Mouse (Mus musculus) neural tube, embryonic 15.5 days (tissue): Measurements from ENCODE around the gene Dpp4. TPM values are rescaled to one million over a fixed set of nuclear protein-coding genes. Genes with fewer than 3 reads are reported as not detected.

ENCODE experiments used
- ATAC-seq: fragments of 200-750 bp; cut with Nextera tagmentation; 2 replicates; pipeline ENCODE4 v1.8.0; 2017; ENCODE audit warnings: mild to moderate bottlenecking, moderate TSS enrichment, moderate library complexity; ENCODE audit not compliant: low FRiP score
- H3K27ac ChIP-seq: fragments of 300-500 bp; sonication (generic); replicated peaks from 2 replicates; pipeline ENCODE4 v1.5.1; 2015; ENCODE audit warnings: mild to moderate bottlenecking, inconsistent platforms
- H3K27me3 ChIP-seq: fragments of 300-500 bp; sonication (generic); replicated peaks from 2 replicates; pipeline ENCODE4 v1.6.1; 2015; ENCODE audit warnings: inconsistent platforms
- H3K36me3 ChIP-seq: fragments of 300-500 bp; sonication (generic); 2 replicates; pipeline ENCODE4 v1.6.1; 2015; ENCODE audit warnings: inconsistent platforms
- H3K4me1 ChIP-seq: fragments of 300-500 bp; sonication (generic); 2 replicates; pipeline ENCODE4 v1.6.1; 2015; ENCODE audit warnings: inconsistent platforms
- H3K4me2 ChIP-seq: fragments of 300-500 bp; sonication (generic); 2 replicates; pipeline ENCODE4 v1.6.1; 2015; ENCODE audit warnings: inconsistent platforms, mild to moderate bottlenecking, moderate library complexity
- H3K4me3 ChIP-seq: fragments of 300-500 bp; sonication (generic); replicated peaks from 2 replicates; pipeline ENCODE4 v1.5.1; 2015; ENCODE audit warnings: mild to moderate bottlenecking, inconsistent platforms
- H3K9ac ChIP-seq: fragments of 300-500 bp; sonication (generic); replicated peaks from 2 replicates; pipeline ENCODE4 v1.6.1; 2015; ENCODE audit warnings: mild to moderate bottlenecking, inconsistent platforms
- H3K9me3 ChIP-seq: fragments of 300-500 bp; sonication (generic); replicated peaks from 2 replicates; pipeline ENCODE4 v1.6.1; 2016; ENCODE audit warnings: inconsistent platforms
- WGBS: fragments of 180-500 bp; shearing (Covaris S2); methylation state at CpG from one replicate; pipeline ENCODE4 v1.1.7; 2015; ENCODE audit warnings: mixed read lengths; 5-methylcytosine and 5-hydroxymethylcytosine counted together
- polyA plus RNA-seq: library from polyadenylated mRNA; unstranded; fragments of >200 nt; fragmentation: Nextera tagmentation; extraction: Ambion mirVana; gene quantifications from 2 replicates; pipeline ENCODE4 v1.2.1, GENCODE M21; 2015

The Dpp4 gene
- polyA plus RNA-seq, 1 experiment from 2014 or later = 2.4 TPM

GRCm38 (mm10) chr2:62383196-62383595 lies 28.8 kb downstream of the Dpp4 start:
- Histone ChIP-seq H3K9me3 (no peaks in the 10 kb centered on the region), H3K36me3 (no peaks in the 10 kb centered on the region), H3K4me2 (no peak overlapping the region), H3K4me3 (no peak overlapping the region), H3K9ac (no peak overlapping the region), H3K4me1 (no peaks in the 10 kb centered on the region), H3K27me3 (no peaks in the 10 kb centered on the region), H3K27ac (no peak overlapping the region)
- no peak for ATAC-seq
- WGBS = 87% methylated on average over 4 of the region's 4 CpGs

GRCm38 (mm10) chr2:62382440-62382839 lies 29.6 kb downstream of the Dpp4 start:
- Histone ChIP-seq H3K4me2 (no peak overlapping the region), H3K9ac (no peak overlapping the region), H3K9me3 (no peaks in the 10 kb centered on the region), H3K27ac (no peak overlapping the region), H3K36me3 (no peaks in the 10 kb centered on the region), H3K4me3 (no peak overlapping the region), H3K4me1 (no peaks in the 10 kb centered on the region), H3K27me3 (no peaks in the 10 kb centered on the region)
- no peak for ATAC-seq
- 76% methylated on average over 5 of the region's 5 CpGs for WGBS

- H3K9ac ChIP-seq = no peak overlapping the region
- H3K9me3 ChIP-seq = no peaks in the 10 kb centered on the region
- no peak overlapping the region for H3K4me2 ChIP-seq
- no peak overlapping the region for H3K4me3 ChIP-seq
- no peaks in the 10 kb centered on the region for H3K36me3 ChIP-seq
- no peak for ATAC-seq
- H3K4me1 ChIP-seq = no peaks in the 10 kb centered on the region
- H3K27me3 ChIP-seq = no peaks in the 10 kb centered on the region
- WGBS = 80% methylated on average over 6 of the region's 6 CpGs
- H3K27ac ChIP-seq = no peak overlapping the region
Observed at GRCm38 (mm10) chr2:62381756-62382155, 30.3 kb downstream of the Dpp4 start.

- no peak overlapping the region for H3K4me3 ChIP-seq
- no peak overlapping the region for H3K9ac ChIP-seq
- no peak for ATAC-seq
- H3K36me3 ChIP-seq = no peaks in the 10 kb centered on the region
- WGBS = 85% methylated on average over 11 of the region's 11 CpGs
- no peaks in the 10 kb centered on the region for H3K9me3 ChIP-seq
- no peak overlapping the region for H3K27ac ChIP-seq
- no peaks in the 10 kb centered on the region for H3K27me3 ChIP-seq
- H3K4me2 ChIP-seq = no peak overlapping the region
- H3K4me1 ChIP-seq = no peaks in the 10 kb centered on the region
Observed at GRCm38 (mm10) chr2:62373692-62374091, 38.3 kb downstream of the Dpp4 start.

GRCm38 (mm10) chr2:62370048-62370447 lies 42.0 kb downstream of the Dpp4 start:
- no peak overlapping the region for H3K4me3 ChIP-seq
- no peaks in the 10 kb centered on the region for H3K36me3 ChIP-seq
- WGBS = 80% methylated on average over 2 of the region's 2 CpGs
- no peaks in the 10 kb centered on the region for H3K4me1 ChIP-seq
- no peak overlapping the region for H3K4me2 ChIP-seq
- no peaks in the 10 kb centered on the region for H3K27me3 ChIP-seq
- ATAC-seq = no peak
- no peak overlapping the region for H3K9ac ChIP-seq
- no peak overlapping the region for H3K27ac ChIP-seq
- H3K9me3 ChIP-seq = no peaks in the 10 kb centered on the region

GRCm38 (mm10) chr2:62368349-62369053 lies 43.5 kb downstream of the Dpp4 start:
- 58% methylated on average over 5 of the region's 5 CpGs for WGBS
- no peaks in the 10 kb centered on the region for H3K9me3 ChIP-seq
- H3K27ac ChIP-seq = no peak overlapping the region
- no peak overlapping the region for H3K9ac ChIP-seq
- no peak for ATAC-seq
- no peaks in the 10 kb centered on the region for H3K27me3 ChIP-seq
- no peaks in the 10 kb centered on the region for H3K4me1 ChIP-seq
- H3K4me2 ChIP-seq = no peak overlapping the region
- H3K36me3 ChIP-seq = no peaks in the 10 kb centered on the region
- no peak overlapping the region for H3K4me3 ChIP-seq

GRCm38 (mm10) chr2:62363606-62364005 lies 48.4 kb downstream of the Dpp4 start:
- no peak for ATAC-seq
- H3K36me3 ChIP-seq = no peaks in the 10 kb centered on the region
- no peaks in the 10 kb centered on the region for H3K27me3 ChIP-seq
- no peaks in the 10 kb centered on the region for H3K9me3 ChIP-seq
- no peaks in the 10 kb centered on the region for H3K4me1 ChIP-seq
- no peak overlapping the region for H3K9ac ChIP-seq
- WGBS = 90% methylated on average over 4 of the region's 4 CpGs
- H3K4me2 ChIP-seq = no peak overlapping the region
- H3K4me3 ChIP-seq = no peak overlapping the region
- no peak overlapping the region for H3K27ac ChIP-seq

GRCm38 (mm10) chr2:62362211-62362610 lies 49.8 kb downstream of the Dpp4 start:
- no peak overlapping the region for H3K4me3 ChIP-seq
- no peaks in the 10 kb centered on the region for H3K4me1 ChIP-seq
- no peak for ATAC-seq
- H3K9ac ChIP-seq = no peak overlapping the region
- no peaks in the 10 kb centered on the region for H3K27me3 ChIP-seq
- no peaks in the 10 kb centered on the region for H3K9me3 ChIP-seq
- WGBS = 90% methylated on average over 9 of the region's 9 CpGs
- H3K27ac ChIP-seq = no peak overlapping the region
- H3K36me3 ChIP-seq = no peaks in the 10 kb centered on the region
- H3K4me2 ChIP-seq = no peak overlapping the region

GRCm38 (mm10) chr2:62361514-62361913 lies 50.5 kb downstream of the Dpp4 start:
- H3K4me3 ChIP-seq = no peak overlapping the region
- H3K27me3 ChIP-seq = no peaks in the 10 kb centered on the region
- ATAC-seq = no peak
- no peak overlapping the region for H3K9ac ChIP-seq
- H3K4me1 ChIP-seq = no peaks in the 10 kb centered on the region
- no peak overlapping the region for H3K4me2 ChIP-seq
- 84% methylated on average over 3 of the region's 3 CpGs for WGBS
- no peaks in the 10 kb centered on the region for H3K36me3 ChIP-seq
- no peak overlapping the region for H3K27ac ChIP-seq
- H3K9me3 ChIP-seq = no peaks in the 10 kb centered on the region

GRCm38 (mm10) chr2:62360872-62361271 lies 51.2 kb downstream of the Dpp4 start:
- H3K9ac ChIP-seq = no peak overlapping the region
- H3K4me2 ChIP-seq = no peak overlapping the region
- H3K9me3 ChIP-seq = no peaks in the 10 kb centered on the region
- H3K4me1 ChIP-seq = no peaks in the 10 kb centered on the region
- no peak overlapping the region for H3K27ac ChIP-seq
- no peaks in the 10 kb centered on the region for H3K27me3 ChIP-seq
- no peaks in the 10 kb centered on the region for H3K36me3 ChIP-seq
- no peak for ATAC-seq
- WGBS = 85% methylated on average over 6 of the region's 6 CpGs
- H3K4me3 ChIP-seq = no peak overlapping the region

GRCm38 (mm10) chr2:62357259-62357658 lies 54.8 kb downstream of the Dpp4 start:
- Histone ChIP-seq H3K9me3 (no peaks in the 10 kb centered on the region), H3K36me3 (no peaks in the 10 kb centered on the region), H3K27ac (no peak overlapping the region), H3K9ac (no peak overlapping the region), H3K27me3 (no peaks in the 10 kb centered on the region), H3K4me1 (no peaks in the 10 kb centered on the region), H3K4me2 (no peak overlapping the region), H3K4me3 (no peak overlapping the region)
- WGBS = 93% methylated on average over 7 of the region's 7 CpGs
- no peak for ATAC-seq

GRCm38 (mm10) chr2:62356606-62357005 lies 55.4 kb downstream of the Dpp4 start:
- Histone ChIP-seq H3K9me3 (no peaks in the 10 kb centered on the region), H3K4me3 (no peak overlapping the region), H3K4me2 (no peak overlapping the region), H3K27me3 (no peaks in the 10 kb centered on the region), H3K36me3 (no peaks in the 10 kb centered on the region), H3K27ac (no peak overlapping the region), H3K4me1 (no peaks in the 10 kb centered on the region), H3K9ac (no peak overlapping the region)
- ATAC-seq = no peak
- WGBS = 80% methylated on average over 14 of the region's 14 CpGs
